Comparison of ENCODE assay signal across 21 mouse cellular contexts in genomic region chr17:69200936-69201335, GRCm38 (mm10).
"Had no signal": no experiment of that assay in that cellular context is flagged by ENCODE, and none has a peak within 500 bp of the region (broad histone marks: within the 10 kb centered on the region; RNA-seq: fewer than 3 reads in every experiment).

No protein-coding gene starts in this region.

- DNase-seq: kidney, adult 18-20 months; kidney, adult 9 months; kidney, postnatal 14 days; kidney, postnatal 4 days; left cerebral cortex, postnatal 4 days; liver, embryonic 13.5 days; lung, adult 2 months; lung, postnatal 14 days; lung, postnatal 4 days; retina, postnatal 1 day; right cerebral cortex, postnatal 25 days; thymus, postnatal 25 days had no signal

- H3K4me3 ChIP-seq: limb, embryonic 12.5 days; limb, embryonic 15.5 days; liver, embryonic 13.5 days; megakaryocyte, embryonic 14.5 days; midbrain, embryonic 10.5 days; midbrain, embryonic 13.5 days; myocyte; neural tube, embryonic 13.5 days; stomach, embryonic 15.5 days had no signal

- ATAC-seq: midbrain, embryonic 13.5 days; midbrain, embryonic 16.5 days had no signal

- H3K27ac ChIP-seq: limb, embryonic 12.5 days; limb, embryonic 15.5 days; liver, embryonic 13.5 days; midbrain, embryonic 10.5 days; midbrain, embryonic 13.5 days; neural tube, embryonic 13.5 days; stomach, embryonic 15.5 days had no signal

- H3K36me3 ChIP-seq: limb, embryonic 12.5 days; limb, embryonic 15.5 days; liver, embryonic 13.5 days; midbrain, embryonic 10.5 days; midbrain, embryonic 13.5 days; neural tube, embryonic 13.5 days; stomach, embryonic 15.5 days had no signal

- H3K27me3 ChIP-seq: limb, embryonic 12.5 days; limb, embryonic 15.5 days; liver, embryonic 13.5 days; megakaryocyte, embryonic 14.5 days; midbrain, embryonic 13.5 days; neural tube, embryonic 13.5 days; stomach, embryonic 15.5 days had no signal

- H3K4me1 ChIP-seq: limb, embryonic 15.5 days; liver, embryonic 13.5 days; megakaryocyte, embryonic 14.5 days; stomach, embryonic 15.5 days had no signal
